Mouse (Mus musculus): ENCODE results near the gene Fam117a.
A peak's percentile ranks its signal among the peaks of the same experiment; 100 is the strongest.

The Fam117a gene

GRCm38 (mm10) chr11:95367011-95367735, 30.4 kb downstream of the Fam117a start:
- DNase-seq = no peak

GRCm38 (mm10) chr11:95368231-95368823, 31.5 kb downstream of the Fam117a start:
- DNase-seq = no peak

- DNase-seq = no peak
Measured at GRCm38 (mm10) chr11:95368871-95369270, 32.1 kb downstream of the Fam117a start.

GRCm38 (mm10) chr11:95369964-95370890, 33.4 kb downstream of the Fam117a start:
- DNase-seq = no peak

- DNase-seq = no peak
Measured at GRCm38 (mm10) chr11:95371182-95371581, 34.4 kb downstream of the Fam117a start.

GRCm38 (mm10) chr11:95378926-95379325, 42.1 kb downstream of the Fam117a start:
- DNase-seq = no peak

GRCm38 (mm10) chr11:95379552-95379951, 42.7 kb downstream of the Fam117a start:
- DNase-seq = no peak

- no peak for DNase-seq
Measured at GRCm38 (mm10) chr11:95380711-95381110, 43.9 kb downstream of the Fam117a start.

GRCm38 (mm10) chr11:95381146-95381545, 44.3 kb downstream of the Fam117a start:
- DNase-seq = no peak

- DNase-seq = no peak
Measured at GRCm38 (mm10) chr11:95383331-95383986, 46.6 kb downstream of the Fam117a start.

GRCm38 (mm10) chr11:95384004-95384318, 47.1 kb downstream of the Fam117a start:
- DNase-seq = no peak

- peak; percentile 98 for DNase-seq
Measured at GRCm38 (mm10) chr11:95384319-95384972, 47.6 kb downstream of the Fam117a start, which contains the start of gene Slc35b1. Slc35b1 (plus strand) TSS chr11:95384692.

- DNase-seq = no peak
Measured at GRCm38 (mm10) chr11:95384973-95385320, 48.1 kb downstream of the Fam117a start.

- DNase-seq = no peak
Measured at GRCm38 (mm10) chr11:95387354-95387753, 50.5 kb downstream of the Fam117a start.

GRCm38 (mm10) chr11:95389006-95389405, 52.2 kb downstream of the Fam117a start:
- no peak for DNase-seq

- no peak for DNase-seq
Measured at GRCm38 (mm10) chr11:95390420-95390819, 53.6 kb downstream of the Fam117a start.

GRCm38 (mm10) chr11:95391201-95391600, 54.4 kb downstream of the Fam117a start:
- DNase-seq = no peak

GRCm38 (mm10) chr11:95391743-95392142, 54.9 kb downstream of the Fam117a start:
- no peak for DNase-seq

- no peak for DNase-seq
Measured at GRCm38 (mm10) chr11:95392223-95392667, 55.4 kb downstream of the Fam117a start.

GRCm38 (mm10) chr11:95392708-95393499, 56.1 kb downstream of the Fam117a start:
- DNase-seq = no peak

GRCm38 (mm10) chr11:95393500-95393816, 56.6 kb downstream of the Fam117a start:
- peak; percentile 36 for DNase-seq

- no peak for DNase-seq
Measured at GRCm38 (mm10) chr11:95394112-95394511, 57.3 kb downstream of the Fam117a start.
